Mouse (Mus musculus) neutrophil, adult 65 days (primary cell): ENCODE measurements around the gene 1700069L16Rik. TPM values are rescaled to one million over a fixed set of nuclear protein-coding genes. Genes with fewer than 3 reads are reported as not detected.

ENCODE experiments used
- total RNA-seq: library from RNA; stranded (reverse); gene quantifications from 2 replicates; pipeline ENCODE4 v1.2.4, GENCODE M21; 2023

The 1700069L16Rik gene
- total RNA-seq = not detected in 2 replicates

GRCm38 (mm10) chr5:113724446-113724845 lies at the start of gene 1700069L16Rik:
Gene 1700069L16Rik (minus strand): TSS chr5:113724772.

GRCm38 (mm10) chr5:113772450-113772895 lies 47.9 kb upstream of the 1700069L16Rik start, which contains the start of the genes Sart3 and Iscu:
Gene Sart3 (minus strand): TSS chr5:113772510.
Gene Iscu (plus strand): TSS chr5:113772748.

GRCm38 (mm10) chr5:113735345-113736112 lies 11.0 kb upstream of the 1700069L16Rik start, which contains the start of gene Ficd:
Gene Ficd (plus strand): TSS chr5:113735803.

DNA sequence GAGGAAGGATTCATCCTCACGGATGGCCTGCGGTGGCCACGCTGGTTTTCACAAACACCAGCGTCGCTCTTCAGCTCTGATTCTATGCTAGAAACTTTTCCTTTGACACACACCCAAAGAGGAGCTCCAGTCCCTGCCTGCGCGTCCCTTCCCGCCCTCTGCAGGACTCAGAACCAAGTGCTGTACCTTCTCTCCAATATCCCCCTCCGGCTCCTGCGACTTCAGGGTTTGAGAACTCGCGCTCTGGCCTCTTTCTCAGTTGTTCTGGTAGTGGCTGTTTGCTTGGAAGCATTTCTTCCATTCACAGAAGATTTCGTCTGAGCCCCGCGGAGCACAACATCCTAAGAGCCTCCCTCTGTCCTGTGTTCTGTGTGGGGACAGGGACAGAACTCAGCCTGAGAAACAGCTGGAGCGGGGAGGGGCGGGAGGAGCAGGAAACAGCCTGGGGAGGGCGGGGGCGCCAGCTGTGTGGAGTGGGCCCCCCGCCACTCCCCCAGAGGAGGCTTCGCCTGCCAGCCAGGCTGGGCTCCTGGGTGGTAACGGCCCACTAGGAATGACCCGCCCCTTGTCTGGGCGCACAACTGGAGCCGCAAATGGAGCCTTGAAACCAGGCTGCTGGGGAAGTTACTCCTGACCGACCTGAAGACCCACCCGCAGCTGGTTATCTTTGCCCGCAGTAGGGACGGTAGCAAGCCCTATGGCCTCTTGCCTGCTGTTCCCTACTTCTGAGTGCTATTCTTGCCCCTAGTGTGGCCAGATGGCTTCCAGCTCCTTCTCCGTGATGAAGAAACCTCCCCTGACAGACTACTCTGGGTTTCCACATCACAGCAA lies 74.3 kb downstream of the 1700069L16Rik start, which contains the start of gene Cmklr1:
Gene Cmklr1 (minus strand): TSS at position 392 of the 831 bp plus-strand sequence.

Other genes with a start within 250 kb of the 1700069L16Rik start
- not detected in 2 replicates for gene Wscd2, start 234.4 kb downstream of the 1700069L16Rik start, total RNA-seq
- 0.32 and 0.51 TPM in 2 replicates for gene Cmklr1, start 74.3 kb downstream of the 1700069L16Rik start, total RNA-seq
- gene Ficd, start 11.0 kb upstream of the 1700069L16Rik start, total RNA-seq = 7.6 and 7.7 TPM in 2 replicates
- gene Sart3, start 47.7 kb upstream of the 1700069L16Rik start, total RNA-seq = 46.2 and 69.7 TPM in 2 replicates
- 97.3 and 97.4 TPM in 2 replicates for gene Iscu, start 48.0 kb upstream of the 1700069L16Rik start, total RNA-seq
- 2.3 and 2.7 TPM in 2 replicates for gene Tmem119, start 75.7 kb upstream of the 1700069L16Rik start, total RNA-seq
- gene Selplg, start 107.9 kb upstream of the 1700069L16Rik start, total RNA-seq = 429 and 444 TPM in 2 replicates
- 105 and 165 TPM in 2 replicates for gene Coro1c, start 184.0 kb upstream of the 1700069L16Rik start, total RNA-seq